Mouse (Mus musculus): Measurements from ENCODE around the gene Rhov. TPM values are rescaled to one million over a fixed set of nuclear protein-coding genes. Genes with fewer than 3 reads are reported as not detected.

The Rhov gene
- total and polyA plus RNA-seq, 2 experiments from 2014 or later = 28.4 to 32.6 TPM

DNA sequence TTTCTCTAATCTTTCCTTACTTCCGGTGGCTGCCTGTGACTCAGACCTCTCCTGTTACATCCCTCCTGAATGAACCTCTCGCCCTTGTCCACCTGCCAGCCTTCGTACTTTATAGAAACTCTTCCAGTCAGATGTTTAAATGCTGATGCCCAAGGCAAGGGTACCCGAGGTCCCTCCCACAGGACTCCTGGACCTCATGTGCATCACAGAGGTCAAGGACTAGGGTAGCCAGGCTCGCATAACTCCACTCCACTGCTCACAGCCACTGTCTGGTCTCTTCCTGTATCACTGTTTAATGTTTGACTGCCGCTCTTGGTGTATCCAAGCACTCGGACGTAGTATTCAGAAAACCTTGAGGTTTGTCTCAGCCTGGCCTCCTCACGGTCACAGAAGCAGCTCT lies 28.5 kb downstream of the Rhov start:
- ATAC-seq (no peak), DNase-seq (ENCODE audit: low spot score) (no peak)
- Histone ChIP-seq H3K4me2 (ENCODE audit: low read depth, low read length) (no peak overlapping the region), H3K27me3 (ENCODE audit: insufficient read depth, low read length) (peaks cover 19% of the 10 kb centered on the region), H3K4me1 (ENCODE audit: insufficient read depth, low read length) (no peaks in the 10 kb centered on the region), H3K9ac (replicated peaks; ENCODE audit: low read length) (no peak overlapping the region), H3K4me3 (ENCODE audit: low read length) (no peak overlapping the region), H3K9me3 (ENCODE audit: low read length) (no peaks in the 10 kb centered on the region), H3K27ac (no peak overlapping the region), H3K36me3 (ENCODE audit: insufficient read depth, low read length) (no peaks in the 10 kb centered on the region)
- 82% methylated on average over 9 of the region's 9 CpGs for WGBS
- TF ChIP-seq CTCF (IDR thresholded peaks at IDR 0.05; ENCODE audit: low read depth) = no peak

DNA sequence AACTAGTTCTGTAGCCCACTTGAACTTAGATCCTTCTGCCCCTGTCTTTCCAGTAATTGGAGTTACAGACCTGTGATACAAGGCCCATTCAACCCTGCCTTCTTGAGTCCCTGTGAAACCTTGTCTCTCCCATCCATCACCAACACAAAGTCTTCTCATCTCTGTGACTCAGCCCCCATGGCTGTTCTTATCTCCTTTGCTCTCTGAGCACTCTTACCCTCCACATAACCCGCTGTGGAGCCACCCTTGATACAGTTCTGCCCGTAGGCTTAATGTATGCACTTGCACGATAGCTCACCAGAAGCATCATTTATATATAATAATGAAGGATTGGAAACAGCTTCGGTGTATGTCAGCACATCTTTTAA lies 30.3 kb downstream of the Rhov start:
- Histone ChIP-seq H3K27me3 (ENCODE audit: insufficient read depth, low read length) (peaks cover 35% of the 10 kb centered on the region), H3K4me3 (ENCODE audit: low read length) (no peak overlapping the region), H3K4me2 (ENCODE audit: low read depth, low read length) (no peak overlapping the region), H3K36me3 (ENCODE audit: insufficient read depth, low read length) (no peaks in the 10 kb centered on the region), H3K9me3 (ENCODE audit: low read length) (no peaks in the 10 kb centered on the region), H3K4me1 (ENCODE audit: insufficient read depth, low read length) (peaks cover 5% of the 10 kb centered on the region; the same call in 1 of the 2 replicates), H3K27ac (no peak overlapping the region), H3K9ac (replicated peaks; ENCODE audit: low read length) (no peak overlapping the region)
- WGBS = 82% methylated on average over 4 of the region's 4 CpGs
- no peak for TF ChIP-seq CTCF (IDR thresholded peaks at IDR 0.05; ENCODE audit: low read depth)
- ATAC-seq (no peak), DNase-seq (ENCODE audit: low spot score) (no peak)

- no peaks in the 10 kb centered on the region for H3K9me3 ChIP-seq (ENCODE audit: low read length)
- H3K4me2 ChIP-seq (ENCODE audit: low read depth, low read length) = no peak overlapping the region
- DNase-seq (ENCODE audit: low spot score) = no peak
- peaks cover 5% of the 10 kb centered on the region; the same call in 1 of the 2 replicates for H3K4me1 ChIP-seq (ENCODE audit: insufficient read depth, low read length)
- no peak for ATAC-seq
- no peak overlapping the region for H3K9ac ChIP-seq (replicated peaks; ENCODE audit: low read length)
- 64% methylated on average over 4 of the region's 4 CpGs for WGBS
- H3K27ac ChIP-seq = no peak overlapping the region
- TF ChIP-seq CTCF (IDR thresholded peaks at IDR 0.05; ENCODE audit: low read depth) = no peak
- no peak overlapping the region for H3K4me3 ChIP-seq (ENCODE audit: low read length)
- peaks cover 41% of the 10 kb centered on the region for H3K27me3 ChIP-seq (ENCODE audit: insufficient read depth, low read length)
- no peaks in the 10 kb centered on the region for H3K36me3 ChIP-seq (ENCODE audit: insufficient read depth, low read length)
These were observed 30.8 kb downstream of the Rhov start for GRCm38 (mm10) chr2:119240075-119240818.

DNA sequence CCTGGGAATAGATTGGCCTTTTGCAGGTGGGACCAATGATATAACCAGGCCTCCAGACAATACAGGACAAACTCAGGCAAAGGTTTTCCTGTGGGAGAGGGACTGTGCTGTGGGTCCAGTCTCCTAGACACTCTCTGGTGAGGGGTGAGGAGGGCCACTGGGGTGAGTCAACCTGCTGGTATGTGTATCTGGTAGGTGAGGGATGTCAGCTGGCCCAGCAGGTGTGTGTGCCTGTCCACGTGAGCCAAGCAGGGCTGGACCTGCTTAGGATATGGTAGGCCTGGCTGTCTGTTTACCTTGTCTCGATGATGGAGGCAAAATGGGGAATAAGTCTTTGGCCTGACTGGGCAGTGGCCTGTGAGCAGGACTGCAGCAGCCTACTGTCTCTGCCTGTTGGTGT lies 32.4 kb downstream of the Rhov start:
- whole genome bisulfite sequencing = 67% methylated on average over 2 of the region's 2 CpGs
- peaks cover 44% of the 10 kb centered on the region for H3K27me3 ChIP-seq (ENCODE audit: insufficient read depth, low read length)
- DNase-seq (ENCODE audit: low spot score) (no peak), ATAC-seq (no peak)
- TF ChIP-seq CTCF (IDR thresholded peaks at IDR 0.05; ENCODE audit: low read depth) = no peak
- no peak overlapping the region for H3K4me2 ChIP-seq (ENCODE audit: low read depth, low read length)
- no peak overlapping the region for H3K4me3 ChIP-seq (ENCODE audit: low read length)
- no peak overlapping the region for H3K9ac ChIP-seq (replicated peaks; ENCODE audit: low read length)
- H3K36me3 ChIP-seq (ENCODE audit: insufficient read depth, low read length) = no peaks in the 10 kb centered on the region
- H3K27ac ChIP-seq = no peak overlapping the region
- no peaks in the 10 kb centered on the region for H3K9me3 ChIP-seq (ENCODE audit: low read length)
- peaks cover 5% of the 10 kb centered on the region; the same call in 1 of the 2 replicates for H3K4me1 ChIP-seq (ENCODE audit: insufficient read depth, low read length)

DNA sequence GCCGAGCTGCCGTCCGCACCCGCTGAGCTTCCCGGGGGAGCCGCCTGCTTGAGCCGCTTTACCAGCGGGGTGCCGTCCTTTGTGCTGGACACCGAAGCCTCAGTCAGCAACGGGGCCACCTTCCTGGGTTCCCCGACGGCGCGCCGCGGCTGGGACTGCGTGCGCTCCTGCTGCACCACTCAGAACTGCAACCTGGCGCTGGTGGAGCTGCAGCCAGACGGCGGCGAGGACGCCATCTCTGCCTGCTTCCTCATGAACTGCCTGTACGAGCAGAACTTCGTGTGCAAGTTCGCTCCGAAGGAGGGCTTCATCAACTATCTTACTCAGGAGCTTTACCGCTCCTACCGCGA lies 33.2 kb downstream of the Rhov start:
- Histone ChIP-seq H3K27ac (no peak overlapping the region), H3K4me2 (ENCODE audit: low read depth, low read length) (peak overlapping the region; percentile 59), H3K4me1 (ENCODE audit: insufficient read depth, low read length) (peaks cover 5% of the 10 kb centered on the region; the same call in 1 of the 2 replicates), H3K27me3 (ENCODE audit: insufficient read depth, low read length) (peaks cover 44% of the 10 kb centered on the region), H3K4me3 (ENCODE audit: low read length) (peak overlapping the region; percentile 38), H3K9me3 (ENCODE audit: low read length) (no peaks in the 10 kb centered on the region), H3K9ac (replicated peaks; ENCODE audit: low read length) (no peak overlapping the region), H3K36me3 (ENCODE audit: insufficient read depth, low read length) (no peaks in the 10 kb centered on the region)
- DNase-seq (ENCODE audit: low spot score) (peak; percentile 9), ATAC-seq (peak; percentile 53; the same call in 1 of the 2 replicates)
- WGBS = 1% methylated on average over 31 of the region's 31 CpGs
- TF ChIP-seq CTCF (IDR thresholded peaks at IDR 0.05; ENCODE audit: low read depth) = no peak

GRCm38 (mm10) chr2:119237210-119237870 lies 33.7 kb downstream of the Rhov start, which contains the start of gene Spint1:
TSS of gene Spint1 (plus strand) at chr2:119237362.
- ATAC-seq = peak; percentile 44; the same call in 1 of the 2 replicates
- Histone ChIP-seq H3K4me2 (ENCODE audit: low read depth, low read length) (peak within 1 kb of the TSS; percentile 59), H3K9me3 (ENCODE audit: low read length) (no peaks in the 10 kb centered on the region), H3K27ac (no peak within 1 kb of the TSS), H3K9ac (replicated peaks; ENCODE audit: low read length) (no peak within 1 kb of the TSS), H3K36me3 (ENCODE audit: insufficient read depth, low read length) (no peaks in the 10 kb centered on the region), H3K4me3 (ENCODE audit: low read length) (peak within 1 kb of the TSS; percentile 38), H3K4me1 (ENCODE audit: insufficient read depth, low read length) (peaks cover 5% of the 10 kb centered on the region; the same call in 1 of the 2 replicates), H3K27me3 (ENCODE audit: insufficient read depth, low read length) (peaks cover 44% of the 10 kb centered on the region)
- under 1% methylated on average over 72 of the region's 73 CpGs for WGBS
- DNase-seq (ENCODE audit: low spot score) = no peak
- TF ChIP-seq CTCF (IDR thresholded peaks at IDR 0.05; ENCODE audit: low read depth) = no peak

All from hindbrain, postnatal 0 days (tissue).